Mouse (Mus musculus): Measurements from ENCODE around the gene Pex3. TPM values are rescaled to one million over a fixed set of nuclear protein-coding genes. Genes with fewer than 3 reads are reported as not detected.

The Pex3 gene
- polyA plus RNA-seq, 1 experiment = 6.3 TPM

- H3K79me2 ChIP-seq (ENCODE audit: control insufficient read depth, insufficient read depth) = no peaks in the 10 kb centered on the region
- no peaks in the 10 kb centered on the region for H3K36me3 ChIP-seq (ENCODE audit: control insufficient read depth, insufficient read depth)
- no peaks in the 10 kb centered on the region for H3K79me3 ChIP-seq (ENCODE audit: low read depth)
- peak; percentile 39 for TF ChIP-seq USF1 (IDR thresholded peaks at IDR 0.05; ENCODE audit: low read depth)
- TF ChIP-seq CEBPB (IDR thresholded peaks at IDR 0.05; ENCODE audit: low read depth) = no peak
- peak overlapping the region; percentile 31 for H3K4me3 ChIP-seq (ENCODE audit: insufficient read depth, poor library complexity, severe bottlenecking)
- H3K27me3 ChIP-seq (ENCODE audit: control insufficient read depth, insufficient read depth, insufficient read length) = no peaks in the 10 kb centered on the region
- peak overlapping the region; percentile 52 for H3ac ChIP-seq (ENCODE audit: control insufficient read depth, insufficient read length, low read depth)
Observed at GRCm38 (mm10) chr10:13500938-13501496, 51.9 kb downstream of the Pex3 start.

DNA sequence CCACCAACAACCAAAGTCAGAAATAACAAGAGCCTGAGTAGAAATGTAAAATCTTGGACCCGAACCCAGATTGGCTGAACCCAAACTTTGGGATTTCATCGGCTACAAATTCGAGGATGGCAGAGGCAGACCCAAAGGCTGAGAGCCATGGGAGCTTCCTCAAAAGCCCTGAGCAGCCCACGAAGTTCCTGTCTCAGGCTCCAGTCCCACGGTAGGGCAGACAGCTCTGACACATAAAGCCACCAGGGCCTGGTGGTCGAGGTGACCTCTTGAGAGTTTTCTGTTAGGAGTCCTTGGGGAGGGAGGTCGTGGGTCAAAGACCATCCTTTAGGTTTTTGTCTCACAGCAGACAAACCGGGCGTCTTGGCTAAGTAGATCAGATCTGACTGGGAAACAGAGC is 52.5 kb downstream of the Pex3 start:
- TF ChIP-seq MYOG (IDR thresholded peaks at IDR 0.05; ENCODE audit: control insufficient read depth, extremely low read depth, insufficient read length) (no peak), MYOD1 (IDR thresholded peaks at IDR 0.05; ENCODE audit: control insufficient read depth, insufficient read length, low read depth) (no peak), USF1 (IDR thresholded peaks at IDR 0.05; ENCODE audit: low read depth) (no peak), FOSL1 (IDR thresholded peaks at IDR 0.05; ENCODE audit: insufficient read depth, low read length, poor library complexity, severe bottlenecking) (no peak), CEBPB (IDR thresholded peaks at IDR 0.05; ENCODE audit: low read depth) (no peak), MAX (IDR thresholded peaks at IDR 0.05) (no peak), CTCF (IDR thresholded peaks at IDR 0.05; ENCODE audit: control insufficient read depth, insufficient read depth, insufficient read length) (no peak)

GRCm38 (mm10) chr10:13499331-13499730 is 53.6 kb downstream of the Pex3 start, which contains the start of gene Fuca2:
TSS of gene Fuca2 (plus strand) at chr10:13499540.
- Histone ChIP-seq H3K27me3 (ENCODE audit: control insufficient read depth, insufficient read depth, insufficient read length) (no peaks in the 10 kb centered on the region), H3K79me3 (ENCODE audit: low read depth) (no peaks in the 10 kb centered on the region), H3K79me2 (ENCODE audit: control insufficient read depth, insufficient read depth) (no peaks in the 10 kb centered on the region), H3ac (ENCODE audit: control insufficient read depth, insufficient read length, low read depth) (no peak within 1 kb of the TSS), H3K36me3 (ENCODE audit: control insufficient read depth, insufficient read depth) (no peaks in the 10 kb centered on the region), H3K4me3 (ENCODE audit: insufficient read depth, poor library complexity, severe bottlenecking) (no peak within 1 kb of the TSS)
- TF ChIP-seq CEBPB (IDR thresholded peaks at IDR 0.05; ENCODE audit: low read depth) = no peak
- TF ChIP-seq MYOD1 (IDR thresholded peaks at IDR 0.05; ENCODE audit: control insufficient read depth, insufficient read length, low read depth) = no peak
- TF ChIP-seq USF1 (IDR thresholded peaks at IDR 0.05; ENCODE audit: low read depth) = no peak
- TF ChIP-seq FOSL1 (IDR thresholded peaks at IDR 0.05; ENCODE audit: insufficient read depth, low read length, poor library complexity, severe bottlenecking) = no peak
- no peak for TF ChIP-seq MYOG (IDR thresholded peaks at IDR 0.05; ENCODE audit: control insufficient read depth, extremely low read depth, insufficient read length)
- no peak for TF ChIP-seq MAX (IDR thresholded peaks at IDR 0.05)
- TF ChIP-seq CTCF (IDR thresholded peaks at IDR 0.05; ENCODE audit: control insufficient read depth, insufficient read depth, insufficient read length) = no peak

More for the DNA sequence above, 52.5 kb downstream of the Pex3 start:
- H3K79me3 ChIP-seq (ENCODE audit: low read depth) = no peaks in the 10 kb centered on the region
- no peaks in the 10 kb centered on the region for H3K36me3 ChIP-seq (ENCODE audit: control insufficient read depth, insufficient read depth)
- H3K4me3 ChIP-seq (ENCODE audit: insufficient read depth, poor library complexity, severe bottlenecking) = no peak overlapping the region
- no peak overlapping the region for H3ac ChIP-seq (ENCODE audit: control insufficient read depth, insufficient read length, low read depth)
- H3K79me2 ChIP-seq (ENCODE audit: control insufficient read depth, insufficient read depth) = no peaks in the 10 kb centered on the region
- no peaks in the 10 kb centered on the region for H3K27me3 ChIP-seq (ENCODE audit: control insufficient read depth, insufficient read depth, insufficient read length)

- no peaks in the 10 kb centered on the region for H3K79me3 ChIP-seq (ENCODE audit: low read depth)
- no peaks in the 10 kb centered on the region for H3K36me3 ChIP-seq (ENCODE audit: control insufficient read depth, insufficient read depth)
- H3K79me2 ChIP-seq (ENCODE audit: control insufficient read depth, insufficient read depth) = no peaks in the 10 kb centered on the region
- no peak overlapping the region for H3ac ChIP-seq (ENCODE audit: control insufficient read depth, insufficient read length, low read depth)
- TF ChIP-seq FOSL1 (IDR thresholded peaks at IDR 0.05; ENCODE audit: insufficient read depth, low read length, poor library complexity, severe bottlenecking) (no peak), MAX (IDR thresholded peaks at IDR 0.05) (no peak), MYOG (IDR thresholded peaks at IDR 0.05; ENCODE audit: control insufficient read depth, extremely low read depth, insufficient read length) (no peak), CEBPB (IDR thresholded peaks at IDR 0.05; ENCODE audit: low read depth) (no peak), MYOD1 (IDR thresholded peaks at IDR 0.05; ENCODE audit: control insufficient read depth, insufficient read length, low read depth) (no peak), CTCF (IDR thresholded peaks at IDR 0.05; ENCODE audit: control insufficient read depth, insufficient read depth, insufficient read length) (no peak), USF1 (IDR thresholded peaks at IDR 0.05; ENCODE audit: low read depth) (no peak)
- H3K27me3 ChIP-seq (ENCODE audit: control insufficient read depth, insufficient read depth, insufficient read length) = no peaks in the 10 kb centered on the region
- no peak overlapping the region for H3K4me3 ChIP-seq (ENCODE audit: insufficient read depth, poor library complexity, severe bottlenecking)
Observed at GRCm38 (mm10) chr10:13496315-13496714, 56.6 kb downstream of the Pex3 start.

DNA sequence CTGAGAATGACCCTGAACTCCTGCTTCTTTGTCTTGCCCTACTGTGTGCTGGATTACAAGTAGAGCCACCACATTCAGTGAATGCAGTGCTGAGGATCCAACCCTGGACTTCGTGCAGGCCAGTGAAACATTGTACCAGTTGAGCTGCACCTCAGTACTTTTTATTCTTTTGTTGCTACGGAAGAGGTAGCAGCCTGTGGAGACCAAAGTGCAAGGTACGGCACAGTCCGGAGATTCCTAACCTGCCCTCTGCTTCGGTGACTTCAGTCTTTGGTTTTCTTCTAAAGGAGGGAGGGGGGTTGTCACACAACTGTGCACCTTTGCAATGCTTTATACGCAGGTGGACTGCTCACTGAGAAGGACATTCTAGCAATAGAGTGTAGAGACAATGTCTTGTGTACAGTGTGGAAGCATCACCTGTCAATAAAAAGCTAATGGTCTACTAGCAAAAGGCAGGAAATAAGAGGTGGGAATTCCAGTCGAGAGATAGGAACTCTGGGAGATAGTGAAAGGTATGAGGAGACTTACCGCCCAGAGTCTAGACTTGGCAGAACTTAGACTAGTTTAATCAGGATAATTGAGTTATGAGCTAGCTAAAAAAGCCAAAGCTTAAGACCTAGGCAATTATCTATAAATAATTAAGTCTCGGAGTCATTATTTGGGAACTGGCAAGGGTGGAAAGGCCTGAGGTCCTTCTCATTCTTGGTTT is 58.8 kb downstream of the Pex3 start:
- TF ChIP-seq USF1 (IDR thresholded peaks at IDR 0.05; ENCODE audit: low read depth) = no peak
- TF ChIP-seq MYOG (IDR thresholded peaks at IDR 0.05; ENCODE audit: control insufficient read depth, extremely low read depth, insufficient read length) = no peak
- TF ChIP-seq MAX (IDR thresholded peaks at IDR 0.05) = no peak
- TF ChIP-seq FOSL1 (IDR thresholded peaks at IDR 0.05; ENCODE audit: insufficient read depth, low read length, poor library complexity, severe bottlenecking) = no peak
- TF ChIP-seq CTCF (IDR thresholded peaks at IDR 0.05; ENCODE audit: control insufficient read depth, insufficient read depth, insufficient read length) = no peak
- no peak for TF ChIP-seq MYOD1 (IDR thresholded peaks at IDR 0.05; ENCODE audit: control insufficient read depth, insufficient read length, low read depth)
- no peak for TF ChIP-seq CEBPB (IDR thresholded peaks at IDR 0.05; ENCODE audit: low read depth)
- no peak overlapping the region for H3ac ChIP-seq (ENCODE audit: control insufficient read depth, insufficient read length, low read depth)
- no peak overlapping the region for H3K4me3 ChIP-seq (ENCODE audit: insufficient read depth, poor library complexity, severe bottlenecking)
- H3K36me3 ChIP-seq (ENCODE audit: control insufficient read depth, insufficient read depth) = no peaks in the 10 kb centered on the region
- no peaks in the 10 kb centered on the region for H3K27me3 ChIP-seq (ENCODE audit: control insufficient read depth, insufficient read depth, insufficient read length)
- no peaks in the 10 kb centered on the region for H3K79me2 ChIP-seq (ENCODE audit: control insufficient read depth, insufficient read depth)
- no peaks in the 10 kb centered on the region for H3K79me3 ChIP-seq (ENCODE audit: low read depth)
